Mouse (Mus musculus) megakaryocyte progenitor cell, adult 5-6 weeks (primary cell): ENCODE data around the gene Tnks2. TPM values are rescaled to one million over a fixed set of nuclear protein-coding genes. Genes with fewer than 3 reads are reported as not detected.
"Not testable (repeated sequence)": the region's sequence is repeated elsewhere in the genome, so short reads cannot be mapped to it uniquely, and the experiment has no call there.

Source experiments
- ATAC-seq: replicated peaks from 2 replicates; pipeline ENCODE4 v1.8.0; 2016; ENCODE audit warnings: mild to moderate bottlenecking, moderate TSS enrichment, inconsistent platforms; ENCODE audit not compliant: poor library complexity
- total RNA-seq, 2 experiments: library from RNA; stranded (forward) in 1 of 2; stranded (reverse) in 1 of 2; fragments of 157-497, 149-512 nt in 1 of 2; fragments of 200-1000 nt in 1 of 2; gene quantifications; 2 replicates each; pipeline versions ENCODE4 v1.2.3 to v1.2.4; 2015 to 2017

The Tnks2 gene
- total RNA-seq (2015) (54.4 and 56.4 TPM in 2 replicates), total RNA-seq (2017) (54.4 and 63.1 TPM in 2 replicates)

DNA sequence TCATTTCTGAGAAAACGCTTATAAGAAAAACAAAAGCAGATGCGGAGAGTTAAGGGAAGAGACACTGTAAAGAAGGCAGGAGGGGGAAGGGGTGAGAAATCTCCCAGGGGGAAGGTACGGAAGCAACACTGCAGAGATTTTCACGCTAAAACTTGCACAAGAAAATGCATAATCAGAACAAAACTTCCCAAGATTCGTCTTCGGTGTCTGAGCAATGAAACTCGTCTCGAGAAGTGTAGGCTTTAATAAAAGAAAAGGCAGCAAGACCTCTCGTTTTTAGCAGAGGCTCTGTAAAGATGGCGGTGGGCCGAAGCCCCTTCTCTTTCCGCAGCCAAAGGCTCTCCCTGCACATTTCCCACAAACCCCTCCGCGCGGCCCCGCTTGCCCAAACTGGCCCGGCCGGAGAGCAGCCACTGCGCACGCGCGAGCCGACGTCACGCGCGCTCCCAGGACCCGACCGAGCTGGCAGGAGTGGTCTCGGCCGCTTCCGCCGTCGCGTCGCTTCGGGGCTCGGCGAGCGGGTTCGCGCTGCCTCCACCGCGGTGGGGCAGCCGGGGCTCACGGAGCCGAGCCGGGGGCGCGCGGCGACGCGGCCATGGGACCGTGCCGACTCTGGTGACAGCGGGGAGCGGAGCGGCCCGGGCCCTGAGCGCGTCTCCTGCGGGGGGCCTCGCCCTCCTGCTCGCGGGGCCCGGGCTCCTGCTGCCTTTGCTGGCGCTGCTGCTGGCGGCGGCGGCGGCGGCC lies at the start of gene Tnks2:
Gene Tnks2 (plus strand): TSS at position 445 of the 744 bp plus-strand sequence.
- peak; percentile 90 for ATAC-seq

DNA sequence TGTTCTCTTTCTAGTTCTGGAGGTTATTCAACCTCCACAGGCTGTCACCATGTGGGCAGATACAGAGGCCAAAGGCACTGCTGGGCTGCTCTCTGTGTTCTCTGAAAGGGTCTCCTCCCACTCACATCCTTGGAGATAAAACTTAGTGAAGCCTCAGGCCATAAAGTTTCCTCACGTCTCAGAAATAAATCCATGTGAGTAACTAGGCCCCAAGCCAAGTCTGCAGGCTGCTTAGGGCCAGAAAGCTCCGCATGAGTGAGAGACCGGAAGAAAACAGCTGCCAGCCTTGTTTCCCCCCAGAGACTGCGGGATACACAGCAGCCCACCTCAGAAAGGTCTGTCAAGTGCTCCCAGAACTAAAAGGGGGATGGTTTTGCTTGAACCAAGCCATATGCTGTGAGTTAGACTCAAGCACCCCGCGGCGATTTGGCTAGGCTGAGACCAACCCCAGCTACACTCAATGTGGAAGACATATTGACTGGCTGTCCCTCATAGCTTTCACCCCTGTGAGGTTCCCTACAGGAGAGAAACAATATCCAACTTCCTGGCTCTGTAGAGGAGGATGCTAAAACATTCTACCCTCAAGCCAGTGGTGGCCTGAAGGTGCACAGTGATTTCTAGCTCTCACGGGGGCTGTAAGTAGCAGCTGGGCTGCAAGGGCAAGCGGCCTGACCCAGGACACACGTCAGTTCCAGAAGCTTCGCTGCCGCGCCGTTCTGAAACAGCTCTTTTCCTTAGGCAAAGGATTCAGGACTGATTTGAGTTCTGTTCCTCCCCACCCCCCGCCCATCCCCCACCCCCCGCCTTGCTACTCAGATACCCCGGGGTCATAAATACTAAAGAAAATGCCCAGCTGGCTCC lies 43.9 kb upstream of the Tnks2 start:
- ATAC-seq = no peak

DNA sequence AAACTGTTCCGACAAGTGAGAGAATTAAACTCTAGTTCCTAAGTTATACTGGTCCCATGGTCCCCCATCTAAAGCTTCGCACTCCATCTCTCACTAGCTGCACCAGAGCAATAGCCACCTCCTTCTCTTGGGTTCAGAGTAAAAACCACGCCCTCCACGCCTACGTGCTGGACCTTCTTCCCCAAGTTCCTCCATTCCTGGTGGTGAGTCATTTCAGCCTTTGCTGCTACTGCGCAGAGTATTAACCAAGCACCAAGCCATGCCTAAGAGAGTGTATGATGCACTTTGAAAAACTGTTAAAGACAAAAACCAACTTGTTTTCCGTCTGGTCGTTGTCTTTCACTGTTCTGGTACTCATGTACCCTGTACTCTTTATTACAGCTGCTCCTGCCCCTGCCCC lies 41.4 kb upstream of the Tnks2 start:
- no peak for ATAC-seq

DNA sequence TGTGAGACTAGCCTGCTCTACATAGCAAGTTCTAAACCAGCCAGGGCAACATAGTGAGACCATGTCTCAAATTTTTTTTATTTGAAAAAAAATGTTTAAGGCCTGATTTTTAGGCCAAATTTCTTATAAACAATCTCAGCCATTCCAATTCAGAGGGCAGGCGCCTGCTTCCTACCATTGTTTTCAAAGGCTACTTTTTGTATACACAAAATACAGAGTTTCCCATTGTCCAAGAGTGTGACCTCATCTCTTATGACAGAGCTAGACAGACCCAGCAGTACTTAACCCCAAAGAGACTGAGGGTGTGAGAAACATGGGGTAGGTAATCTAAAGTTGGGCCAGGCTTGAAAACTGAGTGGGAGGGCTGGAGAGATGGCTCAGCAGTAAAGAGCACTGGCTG lies 40.6 kb upstream of the Tnks2 start:
- ATAC-seq = no peak

DNA sequence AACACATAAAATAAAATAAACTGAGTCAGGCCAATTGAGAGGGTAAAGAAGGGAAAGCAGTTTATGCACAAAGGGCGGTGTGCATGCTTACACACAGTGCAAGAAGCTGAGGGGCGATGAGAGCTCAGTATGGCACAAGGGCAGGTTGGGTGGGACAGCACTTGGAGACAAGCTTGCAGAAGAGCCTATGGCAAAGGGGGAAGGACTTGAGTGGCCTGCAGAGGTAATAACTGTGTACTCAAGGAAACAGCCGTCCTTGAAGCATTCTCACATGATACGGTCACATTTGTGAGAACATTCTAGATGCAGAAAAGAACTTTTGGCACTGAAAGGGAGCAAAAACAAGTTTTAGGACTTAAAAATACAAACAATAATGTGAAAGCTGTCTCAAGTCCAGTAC lies 40.0 kb upstream of the Tnks2 start:
- ATAC-seq = no peak

DNA sequence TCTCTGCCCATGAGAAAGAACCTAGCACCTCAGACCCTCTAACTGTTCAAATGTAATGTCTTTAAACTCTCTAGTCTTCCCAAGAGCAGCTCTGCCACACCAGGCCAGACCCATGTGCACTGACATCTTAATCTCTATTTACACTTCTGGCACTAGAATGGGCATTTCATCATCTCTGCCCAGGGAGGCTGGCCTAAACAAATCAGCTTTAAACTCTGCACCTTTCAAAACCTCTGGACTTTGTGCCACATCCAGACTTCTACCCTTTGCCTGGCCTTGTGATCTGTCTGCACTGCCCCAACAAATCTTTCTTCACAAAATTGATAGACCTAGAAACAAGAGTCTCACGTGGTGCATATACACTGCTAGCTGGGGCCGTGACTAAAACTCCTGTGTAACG lies 38.8 kb upstream of the Tnks2 start:
- ATAC-seq = no peak

DNA sequence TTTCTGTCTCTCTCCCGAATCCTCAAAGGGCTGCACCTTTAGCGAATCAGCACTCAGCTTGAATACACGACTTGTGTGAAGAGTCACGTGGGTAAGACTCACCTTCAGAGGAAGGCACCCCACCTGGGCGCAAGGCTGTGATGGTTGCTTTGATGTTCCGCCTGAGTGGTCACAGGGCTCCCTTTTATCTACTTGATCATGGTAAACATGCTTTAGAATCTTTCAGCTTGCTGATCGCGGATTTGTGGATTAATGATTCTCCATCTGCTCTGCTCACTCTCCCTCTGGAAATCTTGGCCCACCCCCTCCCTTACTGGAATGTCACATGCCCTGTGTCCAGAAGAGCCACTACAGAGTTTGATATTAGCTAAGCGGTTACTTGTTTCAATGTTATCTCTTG lies 37.1 kb upstream of the Tnks2 start:
- no peak for ATAC-seq

DNA sequence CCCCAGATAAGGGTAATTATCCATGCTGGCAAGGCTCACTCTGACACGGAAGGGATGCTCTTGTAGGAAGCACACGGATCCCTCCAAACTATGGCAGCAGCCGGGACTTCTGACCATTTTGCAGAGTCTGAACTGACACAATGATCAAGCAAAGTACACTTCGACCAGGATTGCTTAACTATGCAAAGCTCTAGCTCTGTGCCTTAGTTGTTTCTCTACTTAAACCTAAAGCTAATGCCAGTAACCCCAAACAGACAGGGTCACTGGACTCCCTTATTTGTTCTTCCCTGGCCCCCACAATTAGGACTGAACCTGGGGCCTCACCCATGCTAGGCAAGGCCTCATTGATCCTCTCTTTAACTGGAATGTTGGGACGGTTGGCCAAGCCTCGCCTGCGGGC lies 33.7 kb upstream of the Tnks2 start:
- no peak for ATAC-seq

DNA sequence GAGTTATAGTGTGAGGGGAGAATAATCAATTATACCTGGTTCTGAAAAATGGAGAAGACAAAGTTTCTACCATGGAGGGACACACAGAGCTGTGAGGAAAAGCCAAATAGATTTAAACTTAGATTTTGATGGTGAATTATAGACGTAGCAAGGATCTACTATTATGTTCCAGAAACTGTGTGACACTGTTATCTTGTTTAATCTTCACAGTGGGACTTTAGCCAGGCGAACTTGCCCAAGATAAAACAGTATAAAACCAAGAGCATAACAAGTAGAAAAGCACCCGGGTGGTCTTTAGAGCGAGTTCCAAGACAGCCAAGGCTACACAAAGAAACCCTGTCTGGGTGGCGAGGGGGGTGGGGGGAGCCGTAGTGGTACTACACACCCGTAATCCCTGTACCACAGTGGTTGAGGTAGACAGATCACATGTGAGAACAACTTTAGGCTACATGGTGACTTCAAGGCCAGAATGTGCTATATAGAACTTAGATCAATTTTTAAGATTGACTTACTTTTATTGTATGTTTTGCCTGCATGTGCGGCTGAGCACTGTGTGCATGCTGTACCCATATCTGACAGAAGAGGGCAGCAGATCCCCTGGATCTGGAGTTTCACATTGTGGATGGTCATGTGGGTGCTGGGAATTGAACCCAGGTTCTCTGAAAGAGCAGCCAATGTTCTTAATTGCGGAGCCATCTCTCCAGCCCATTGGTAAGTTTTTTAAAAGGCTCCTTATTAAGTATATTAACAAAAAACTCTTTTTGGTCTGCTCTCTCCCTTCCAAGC lies 32.0 kb upstream of the Tnks2 start:
- no peak for ATAC-seq

DNA sequence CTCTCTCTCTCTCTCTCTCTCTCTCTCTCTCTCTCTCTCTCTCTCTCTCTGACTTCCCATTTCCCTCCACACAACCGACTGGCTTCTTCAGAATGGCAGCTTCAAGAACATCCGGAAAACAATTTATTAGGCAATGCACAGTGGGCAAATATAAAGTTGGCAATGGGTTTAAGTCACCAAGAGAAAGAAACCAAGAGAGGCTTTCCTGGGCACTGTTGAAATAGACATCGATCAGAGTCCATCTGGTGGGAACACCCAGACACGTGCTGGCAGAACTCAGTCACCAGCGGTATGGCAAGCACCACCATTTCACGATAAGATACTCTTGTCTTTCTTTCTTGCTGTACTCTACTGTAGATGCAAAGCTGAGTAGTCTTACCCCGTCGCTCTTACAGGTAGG lies 30.6 kb upstream of the Tnks2 start:
- no peak for ATAC-seq

DNA sequence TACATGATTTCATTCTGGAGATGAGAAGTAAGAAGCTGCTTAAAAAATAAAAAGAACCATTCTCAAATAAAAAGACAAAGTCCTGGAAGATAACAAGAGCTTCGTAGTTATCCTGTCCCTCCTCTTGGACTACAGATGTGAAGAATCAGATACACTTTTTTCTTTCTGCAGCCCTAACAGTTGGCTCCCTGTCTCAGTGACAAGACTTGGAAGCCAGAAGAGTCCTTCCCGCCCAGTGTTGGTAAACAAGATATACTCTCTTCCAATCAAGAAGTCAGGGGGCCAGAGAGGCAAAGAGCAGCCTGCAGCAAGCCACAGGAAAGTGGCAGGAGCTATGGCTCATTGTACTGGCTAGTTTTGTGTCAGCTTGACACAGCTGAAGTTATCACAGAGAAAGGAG lies 27.2 kb upstream of the Tnks2 start:
- no peak for ATAC-seq

DNA sequence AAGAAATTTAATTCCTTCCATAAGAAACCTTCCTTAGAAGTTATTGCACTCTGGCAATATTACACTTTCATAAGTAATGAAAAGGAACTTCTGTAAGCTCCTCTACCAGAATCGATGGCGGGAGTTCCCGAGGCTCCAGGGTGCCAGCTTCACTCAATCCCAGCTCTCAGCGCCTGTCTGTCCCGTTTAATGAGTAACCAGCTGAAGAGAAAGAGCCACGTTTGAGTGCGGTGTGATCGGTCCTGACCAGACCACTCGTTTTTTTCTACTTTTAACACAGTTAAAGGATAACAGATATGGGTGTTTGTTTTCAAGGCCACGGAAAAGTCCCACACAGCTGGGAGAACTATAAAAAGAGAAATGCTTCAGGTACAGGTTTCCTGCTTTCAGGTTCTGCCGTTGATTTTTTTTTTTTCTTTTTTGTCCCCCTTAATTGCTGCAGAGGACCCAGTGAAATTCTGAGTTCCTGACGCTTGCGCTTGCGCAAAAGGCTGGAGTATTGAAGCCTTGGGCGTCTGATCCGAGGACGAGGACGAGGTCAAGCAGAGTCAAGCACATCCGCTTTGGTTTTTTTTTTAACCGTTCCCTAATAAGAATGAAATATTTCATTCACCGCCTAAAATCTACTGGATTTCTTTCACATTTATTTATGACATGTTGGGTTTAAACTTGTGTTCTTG lies 25.5 kb upstream of the Tnks2 start:
- no peak for ATAC-seq

DNA sequence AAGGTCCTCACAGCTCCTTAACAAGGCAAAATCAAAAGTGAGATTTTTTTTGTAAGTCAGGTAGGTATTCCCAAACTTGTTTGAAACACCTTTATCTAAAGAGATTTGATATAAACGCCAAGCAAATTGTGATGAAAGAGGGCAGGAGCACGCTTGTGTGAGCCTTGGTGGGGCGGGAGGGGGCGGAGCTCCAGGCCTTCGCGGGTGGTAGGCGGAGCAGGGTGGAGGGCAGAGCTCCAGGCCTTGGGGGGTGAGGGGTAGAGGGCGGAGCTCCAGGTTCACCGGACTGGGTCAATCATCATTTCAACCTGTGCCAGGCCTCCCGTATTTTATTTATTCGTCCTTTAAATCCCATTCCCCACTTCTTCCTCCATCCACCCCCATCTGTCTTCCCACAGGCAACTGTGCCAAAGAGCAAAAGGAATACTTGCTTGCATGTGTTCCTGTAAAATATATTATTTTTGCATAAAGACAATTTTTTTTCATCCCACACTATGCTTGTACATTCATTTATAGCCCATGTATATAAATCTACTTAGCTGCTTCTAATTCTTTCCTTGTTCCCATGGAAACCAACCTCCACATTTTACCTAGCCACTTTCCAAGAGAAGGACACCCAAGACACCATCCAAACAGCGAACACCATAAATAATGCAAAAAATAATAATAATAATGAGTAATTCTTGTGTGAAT lies 24.4 kb upstream of the Tnks2 start:
- no peak for ATAC-seq

DNA sequence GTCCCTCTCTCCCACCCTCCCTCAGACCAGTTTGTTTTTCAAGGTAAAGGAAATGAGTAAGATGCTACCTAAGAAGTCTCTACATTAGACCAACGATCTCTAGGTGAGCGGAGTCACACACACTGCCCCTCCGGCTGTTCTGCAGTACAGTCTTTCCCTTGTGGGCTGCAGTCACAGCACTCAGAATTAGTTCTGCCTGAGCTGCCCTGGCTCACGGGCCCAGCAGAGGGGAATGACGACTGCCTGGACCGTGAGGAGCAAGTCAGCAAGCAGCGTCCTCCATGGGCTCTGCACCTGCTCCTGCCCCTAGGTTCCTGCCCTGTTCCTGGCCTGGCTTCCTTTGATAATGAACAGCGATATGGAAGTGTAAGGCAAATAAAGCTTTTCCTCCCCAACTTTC lies 22.0 kb upstream of the Tnks2 start:
- no peak for ATAC-seq

DNA sequence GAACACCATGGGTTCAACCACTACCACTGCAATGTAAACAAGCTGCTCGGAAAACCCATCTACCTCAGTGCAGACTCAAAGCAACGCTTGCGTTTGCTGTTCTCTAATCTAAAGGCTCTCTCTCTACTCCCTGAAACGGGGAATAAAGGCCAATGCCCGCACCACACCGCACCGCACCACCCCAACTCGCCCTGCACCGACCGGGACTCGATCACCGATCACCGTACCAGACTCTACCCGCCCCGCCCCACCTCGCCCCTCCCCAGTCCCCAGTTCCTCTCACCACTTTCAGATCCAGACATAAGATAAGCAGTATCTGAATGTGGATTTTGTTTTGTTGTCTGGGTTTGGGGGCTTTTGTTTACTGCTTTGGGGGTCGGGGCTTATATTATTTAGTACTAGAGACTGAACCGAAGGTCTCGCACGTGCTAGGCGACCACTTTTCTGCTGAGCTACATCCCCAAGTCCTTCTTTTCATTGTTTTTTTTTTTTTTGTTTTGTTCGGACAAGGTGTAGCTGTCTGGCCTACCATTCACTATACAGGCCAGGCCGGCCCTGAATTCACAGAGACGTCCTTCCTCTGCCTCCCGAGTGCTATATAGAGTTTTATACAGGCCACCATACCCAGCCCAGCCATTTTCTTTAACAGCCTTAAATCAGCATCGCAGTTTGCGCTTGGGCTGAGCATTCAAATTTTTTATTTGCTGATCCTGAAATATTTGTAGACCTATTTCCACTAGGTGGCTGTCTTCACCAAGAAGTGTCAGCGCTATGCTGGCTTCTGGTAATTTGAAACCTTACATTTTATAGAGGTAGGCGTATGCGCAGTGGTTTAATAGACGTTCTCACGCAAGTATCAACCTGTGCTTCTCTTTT lies 18.4 kb upstream of the Tnks2 start:
- peak; percentile 88 for ATAC-seq

DNA sequence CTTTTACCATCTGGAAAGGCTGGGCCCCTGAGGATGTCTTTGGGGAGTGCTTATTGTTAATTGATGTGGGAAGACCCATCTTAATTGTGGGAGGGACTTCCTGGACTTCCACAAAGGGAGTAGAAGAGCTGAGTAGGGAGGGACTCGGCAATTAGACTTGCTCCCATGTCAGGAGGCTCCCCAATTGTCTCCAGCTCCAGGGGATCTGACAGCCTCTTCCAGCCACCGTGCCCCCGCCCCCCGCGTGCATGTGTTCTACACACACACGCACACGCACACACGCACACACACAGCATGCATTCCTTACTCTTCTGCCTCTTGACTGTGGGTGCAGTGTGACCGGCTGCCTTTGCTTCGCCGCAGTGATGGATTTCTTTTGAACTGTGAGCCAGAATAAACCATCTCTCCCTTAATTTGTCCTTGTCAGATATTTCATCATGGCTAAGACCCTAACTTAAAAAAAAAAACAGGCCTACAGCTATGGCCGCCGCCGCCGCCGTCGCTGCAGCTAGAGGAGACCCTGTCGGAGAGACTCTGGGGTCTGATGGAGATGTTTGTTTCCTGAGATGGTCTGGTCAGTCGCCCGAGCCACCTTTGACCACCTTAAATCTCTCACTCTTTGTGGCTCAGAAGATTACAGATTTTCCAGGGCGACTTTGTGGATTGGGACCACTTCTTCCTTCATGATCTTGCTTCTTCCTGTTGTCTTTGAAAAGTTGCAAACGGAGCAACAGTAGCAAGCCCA lies 15.7 kb upstream of the Tnks2 start:
- ATAC-seq = peak; percentile 33; the same call in 1 of the 2 replicates

DNA sequence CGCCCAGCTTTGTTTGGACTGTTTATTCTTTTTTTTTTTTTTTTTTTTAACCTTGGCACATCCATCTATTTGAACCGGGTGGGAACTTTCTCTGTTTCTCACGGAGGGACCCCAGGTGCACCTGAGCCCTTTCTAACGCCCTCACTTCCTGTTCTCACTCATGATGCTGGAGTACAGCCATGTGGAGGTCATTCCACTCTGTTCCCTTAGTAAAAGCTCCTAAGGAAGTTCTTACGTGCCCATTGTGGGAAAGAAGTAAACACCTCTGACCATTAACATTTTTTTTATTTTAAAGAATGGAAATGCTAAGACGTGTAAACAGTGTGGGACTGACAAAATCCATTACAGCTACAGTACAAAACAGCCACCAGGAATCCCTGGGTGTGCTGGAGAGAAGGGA lies 14.8 kb upstream of the Tnks2 start:
- ATAC-seq = no peak

DNA sequence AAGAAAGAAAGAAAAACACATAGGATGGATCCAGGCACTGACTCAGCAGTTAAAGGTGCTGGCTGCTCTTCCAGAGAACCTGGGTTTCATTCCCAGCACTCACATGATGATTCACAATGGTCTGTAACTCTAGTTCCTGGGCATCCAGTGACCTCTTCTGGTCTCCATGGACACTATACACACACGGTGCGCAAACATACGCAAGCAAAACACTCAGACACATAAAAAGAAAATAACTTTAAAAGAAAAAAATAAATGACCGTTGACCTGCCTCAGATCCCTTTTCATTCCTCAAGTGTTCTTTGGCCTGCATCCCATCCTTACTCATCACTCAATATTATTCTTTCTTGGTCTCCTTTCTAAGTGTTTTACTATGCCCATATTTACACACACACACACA lies 13.6 kb upstream of the Tnks2 start:
- ATAC-seq = no peak

DNA sequence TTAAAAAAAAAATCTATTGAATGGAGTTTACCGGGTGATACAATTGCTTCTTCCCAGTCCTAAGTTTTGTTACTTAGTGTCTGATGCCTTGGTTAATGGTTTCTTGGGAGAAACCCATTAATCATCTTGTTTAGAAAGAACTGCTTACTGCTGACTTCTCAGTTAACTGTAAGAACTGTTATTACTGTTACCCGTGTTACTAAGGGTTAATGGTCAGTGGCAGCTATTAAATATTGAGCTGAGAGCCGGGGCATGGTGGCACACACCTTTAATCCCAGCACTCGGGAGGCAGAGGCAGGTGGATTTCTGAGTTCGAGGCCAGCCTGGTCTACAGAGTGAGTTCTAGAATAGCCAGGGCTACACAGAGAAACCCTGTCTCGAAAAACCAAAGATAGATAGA lies 12.7 kb upstream of the Tnks2 start:
- ATAC-seq = not testable (repeated sequence)
